Mouse (Mus musculus) forebrain, embryonic 11.5 days (tissue): Measurements from ENCODE around the gene Gm9970. TPM values are rescaled to one million over a fixed set of nuclear protein-coding genes. Genes with fewer than 3 reads are reported as not detected.

Experiments used
- polyA plus RNA-seq: library from polyadenylated mRNA; unstranded; fragments of >200 nt; fragmentation: Nextera tagmentation; extraction: Ambion mirVana; gene quantifications from 2 replicates; pipeline ENCODE4 v1.2.1, GENCODE M21; 2014

Gm9970 gene
- polyA plus RNA-seq, 1 experiment from 2014 or later = not detected

Other genes starting within 250 kb of the Gm9970 start
- gene Atraid, start 192.9 kb downstream of the Gm9970 start, polyA plus RNA-seq = 81.8 and 86.4 TPM in 2 replicates
- gene Slc5a6, start 192.3 kb downstream of the Gm9970 start, polyA plus RNA-seq = 10.8 and 10.9 TPM in 2 replicates
- gene Cad, start 186.5 kb downstream of the Gm9970 start, polyA plus RNA-seq = 44.3 and 55.4 TPM in 2 replicates
- gene Dnajc5g, start 134.9 kb downstream of the Gm9970 start, polyA plus RNA-seq = not detected in 2 replicates
- gene Slc30a3, start 133.0 kb downstream of the Gm9970 start, polyA plus RNA-seq = 0.79 and 1.2 TPM in 2 replicates
- not detected in 2 replicates for gene Trim54, start 124.5 kb downstream of the Gm9970 start, polyA plus RNA-seq
- not detected in 2 replicates for gene Ucn, start 102.4 kb downstream of the Gm9970 start, polyA plus RNA-seq
- gene Mpv17, start 87.0 kb downstream of the Gm9970 start, polyA plus RNA-seq = 56.3 and 57.5 TPM in 2 replicates
- 2.1 and 2.3 TPM in 2 replicates for gene Gm29609, start 61.3 kb downstream of the Gm9970 start, polyA plus RNA-seq
- 101 and 109 TPM in 2 replicates for gene Gtf3c2, start 61.1 kb downstream of the Gm9970 start, polyA plus RNA-seq
- 142 and 144 TPM in 2 replicates for gene Snx17, start 48.0 kb downstream of the Gm9970 start, polyA plus RNA-seq
- gene Eif2b4, start 47.8 kb downstream of the Gm9970 start, polyA plus RNA-seq = 68.8 and 83.8 TPM in 2 replicates
- 10.0 TPM in 2 replicates for gene Zfp513, start 38.9 kb downstream of the Gm9970 start, polyA plus RNA-seq
- 177 and 193 TPM in 2 replicates for gene Ppm1g, start 20.5 kb downstream of the Gm9970 start, polyA plus RNA-seq
- gene Nrbp1, start 368 bp downstream of the Gm9970 start, polyA plus RNA-seq = 145 and 155 TPM in 2 replicates
- gene Krtcap3, start 10.5 kb upstream of the Gm9970 start, polyA plus RNA-seq = 5.0 and 5.1 TPM in 2 replicates
- 42.6 and 50.4 TPM in 2 replicates for gene Ift172, start 49.9 kb upstream of the Gm9970 start, polyA plus RNA-seq
- 58.4 and 62.8 TPM in 2 replicates for gene Fndc4, start 54.8 kb upstream of the Gm9970 start, polyA plus RNA-seq
- 0.13 TPM in 1 of 2 replicates, not detected in the other for gene Gckr, start 56.2 kb upstream of the Gm9970 start, polyA plus RNA-seq
- 87.5 and 87.9 TPM in 2 replicates for gene Zfp512, start 211.2 kb upstream of the Gm9970 start, polyA plus RNA-seq
- 0.23 TPM in 1 of 2 replicates, not detected in the other for gene 4930548H24Rik, start 244.5 kb upstream of the Gm9970 start, polyA plus RNA-seq